In genomic region chr9:119932358-119932757, GRCm38 (mm10) we compare ENCODE assay signal across 18 mouse cellular contexts. TPM values are rescaled to one million over a fixed set of nuclear protein-coding genes. Genes with fewer than 3 reads are reported as not detected.
DNase-seq lines count a peak whose midpoint lies in the region; ATAC-seq and TF ChIP-seq lines count a peak whose summit lies in the region.
"Had no signal": no experiment of that assay in that cellular context is flagged by ENCODE, and none has a peak within 500 bp of the region (broad histone marks: within the 10 kb centered on the region; RNA-seq: fewer than 3 reads in every experiment).

No protein-coding gene starts in this region.

- no peak overlapping the region for H3K4me3 ChIP-seq in heart, embryonic 10.5 days
- no peak overlapping the region for H3K4me3 ChIP-seq in liver, embryonic 16.5 days (ENCODE audit: low read depth, low read length)
- no peak overlapping the region for H3K4me3 ChIP-seq in liver, embryonic 12.5 days
- no peak overlapping the region for H3K4me3 ChIP-seq in stomach, postnatal 0 days (ENCODE audit: low read depth, low read length)
- H3K4me3 ChIP-seq: embryonic facial prominence, embryonic 10.5 days; erythroblast, embryonic 14.5 days; hindbrain, embryonic 15.5 days; layer of hippocampus, adult 2 months; left cerebral cortex, adult 2 months; midbrain, embryonic 12.5 days had no signal

- H3K27me3 ChIP-seq in heart, embryonic 10.5 days (ENCODE audit: insufficient read depth, poor library complexity, severe bottlenecking), result no peaks in the 10 kb centered on the region
- no peaks in the 10 kb centered on the region for H3K27me3 ChIP-seq in liver, embryonic 16.5 days (ENCODE audit: control insufficient read depth, insufficient read depth, low read depth, low read length)
- H3K27me3 ChIP-seq in liver, embryonic 12.5 days (replicated peaks), result no peaks in the 10 kb centered on the region
- no peaks in the 10 kb centered on the region for H3K27me3 ChIP-seq in stomach, postnatal 0 days (ENCODE audit: control insufficient read depth, insufficient read depth, low read length)
- H3K27me3 ChIP-seq: hindbrain, embryonic 15.5 days; midbrain, embryonic 12.5 days had no signal

- no peak overlapping the region for H3K9ac ChIP-seq in liver, embryonic 16.5 days (ENCODE audit: low read depth, low read length)
- no peak overlapping the region for H3K9ac ChIP-seq in liver, embryonic 12.5 days
- H3K9ac ChIP-seq in stomach, postnatal 0 days (ENCODE audit: low read length), result no peak overlapping the region
- H3K9ac ChIP-seq: forebrain, postnatal 0 days; hindbrain, embryonic 15.5 days; lung, embryonic 14.5 days; midbrain, embryonic 12.5 days had no signal

- no peak overlapping the region for H3K27ac ChIP-seq in heart, embryonic 10.5 days
- H3K27ac ChIP-seq in liver, embryonic 16.5 days (ENCODE audit: low read length), result no peak overlapping the region
- H3K27ac ChIP-seq in liver, embryonic 12.5 days, result no peak overlapping the region
- no peak overlapping the region for H3K27ac ChIP-seq in stomach, postnatal 0 days (replicated peaks)
- H3K27ac ChIP-seq: embryonic facial prominence, embryonic 10.5 days; hindbrain, embryonic 15.5 days; layer of hippocampus, adult 2 months; left cerebral cortex, adult 2 months; macrophage; midbrain, embryonic 12.5 days had no signal

- no peaks in the 10 kb centered on the region for H3K9me3 ChIP-seq in heart, embryonic 10.5 days
- no peaks in the 10 kb centered on the region for H3K9me3 ChIP-seq in liver, embryonic 16.5 days (replicated peaks; ENCODE audit: control insufficient read depth, low read length)
- H3K9me3 ChIP-seq in liver, embryonic 12.5 days (replicated peaks), result no peaks in the 10 kb centered on the region
- no peaks in the 10 kb centered on the region for H3K9me3 ChIP-seq in stomach, postnatal 0 days (ENCODE audit: control insufficient read depth, low read length)
- H3K9me3 ChIP-seq: embryonic facial prominence, embryonic 10.5 days; hindbrain, embryonic 15.5 days; midbrain, embryonic 12.5 days had no signal

- peaks cover 52% of the 10 kb centered on the region for H3K36me3 ChIP-seq in heart, embryonic 10.5 days
- H3K36me3 ChIP-seq in liver, embryonic 16.5 days (ENCODE audit: control insufficient read depth, insufficient read depth), result peaks cover 8% of the 10 kb centered on the region
- peaks cover 67% of the 10 kb centered on the region for H3K36me3 ChIP-seq in liver, embryonic 12.5 days
- peaks cover 25% of the 10 kb centered on the region for H3K36me3 ChIP-seq in stomach, postnatal 0 days (ENCODE audit: control insufficient read depth, insufficient read depth, low read length)

- no peak for TF ChIP-seq CTCF in stomach, postnatal 0 days (IDR thresholded peaks at IDR 0.05; ENCODE audit: low read depth)

- peak; percentile 95 for DNase-seq in heart, adult 11 months
- no peak for DNase-seq in heart, embryonic 10.5 days (ENCODE audit: low spot score)
- DNase-seq in kidney, postnatal 14 days, result peak; percentile 22
- DNase-seq in stomach, postnatal 0 days (ENCODE audit: low spot score), result peak; percentile 81
- DNase-seq in c-Kit-positive CD71-positive TER-119-positive erythroid progenitor cells, embryonic 14.5 days (ENCODE audit: low spot score), result no peak
- DNase-seq: cerebellum, postnatal 14 days; forebrain, postnatal 0 days; gastrocnemius, postnatal 10 days; lung, embryonic 14.5 days had no signal

- H3K4me2 ChIP-seq in liver, embryonic 16.5 days (ENCODE audit: low read depth, low read length), result no peak overlapping the region
- H3K4me2 ChIP-seq in liver, embryonic 12.5 days, result no peak overlapping the region
- no peak overlapping the region for H3K4me2 ChIP-seq in stomach, postnatal 0 days (replicated peaks; ENCODE audit: low read depth)
- H3K4me2 ChIP-seq: hindbrain, embryonic 15.5 days; lung, embryonic 14.5 days; midbrain, embryonic 12.5 days had no signal

- peak; percentile 30; the same call in 1 of the 2 replicates for ATAC-seq in liver, embryonic 16.5 days (ENCODE audit: low read depth)
- no peak for ATAC-seq in liver, embryonic 12.5 days
- ATAC-seq in stomach, postnatal 0 days (ENCODE audit: low FRiP score, low TSS enrichment), result peak; percentile 75
- ATAC-seq: forebrain, postnatal 0 days had no signal

- 89% methylated on average over 12 of the region's 12 CpGs for WGBS in heart, embryonic 10.5 days
- WGBS in liver, embryonic 16.5 days (ENCODE audit: insufficient replicate concordance), result 77% methylated on average over 12 of the region's 12 CpGs
- 76% methylated on average over 12 of the region's 12 CpGs for WGBS in liver, embryonic 12.5 days (ENCODE audit: insufficient replicate concordance)
- 63% methylated on average over 12 of the region's 12 CpGs for WGBS in stomach, postnatal 0 days

- peaks cover 18% of the 10 kb centered on the region for H3K4me1 ChIP-seq in heart, embryonic 10.5 days
- peaks cover 8% of the 10 kb centered on the region for H3K4me1 ChIP-seq in liver, embryonic 16.5 days (ENCODE audit: control insufficient read depth, low read depth, low read length)
- peaks cover 27% of the 10 kb centered on the region for H3K4me1 ChIP-seq in liver, embryonic 12.5 days
- no peaks in the 10 kb centered on the region for H3K4me1 ChIP-seq in stomach, postnatal 0 days (replicated peaks; ENCODE audit: control insufficient read depth, insufficient read depth)

- TF ChIP-seq EP300 in stomach, postnatal 0 days (optimal IDR thresholded peaks at IDR 0.05), result no peak

RNA-seq across cellular contexts. Expression of gene Gorasp1, which starts 5.0 kb away (rescaled TPM):
- 26.5 and 26.8 TPM in 2 replicates for polyA plus RNA-seq in heart, embryonic 10.5 days (2016; fragmentation: Nextera tagmentation; extraction: Ambion mirVana)
- 10.6 and 12.1 TPM in 2 replicates for polyA plus RNA-seq in liver, embryonic 16.5 days (2015; fragmentation: Nextera tagmentation; extraction: Ambion mirVana)
- 14.9 and 15.9 TPM in 2 replicates for polyA plus RNA-seq in liver, embryonic 12.5 days (2016; fragmentation: Nextera tagmentation; extraction: Ambion mirVana)
- 17.8 and 18.8 TPM in 2 replicates for polyA plus RNA-seq in stomach, postnatal 0 days (2015; fragmentation: Nextera tagmentation; extraction: Ambion mirVana)

RNA-seq across cellular contexts. Expression of gene Ttc21a, which starts 5.0 kb away (rescaled TPM):
- 0.28 and 0.48 TPM in 2 replicates for polyA plus RNA-seq in heart, embryonic 10.5 days (2016; fragmentation: Nextera tagmentation; extraction: Ambion mirVana)
- 0.08 and 0.21 TPM in 2 replicates for polyA plus RNA-seq in liver, embryonic 16.5 days (2015; fragmentation: Nextera tagmentation; extraction: Ambion mirVana)
- 0.06 and 0.07 TPM in 2 replicates for polyA plus RNA-seq in liver, embryonic 12.5 days (2016; fragmentation: Nextera tagmentation; extraction: Ambion mirVana)
- polyA plus RNA-seq in stomach, postnatal 0 days (2015; fragmentation: Nextera tagmentation; extraction: Ambion mirVana), result 0.04 TPM in 2 replicates
- polyA plus RNA-seq: erythroblast, embryonic 14.5 days had no signal

RNA-seq across cellular contexts. Expression of gene Wdr48, which starts 37.7 kb away (rescaled TPM):
- polyA plus RNA-seq in heart, embryonic 10.5 days (2016; fragmentation: Nextera tagmentation; extraction: Ambion mirVana), result 49.8 and 53.2 TPM in 2 replicates
- 19.4 and 21.1 TPM in 2 replicates for polyA plus RNA-seq in liver, embryonic 16.5 days (2015; fragmentation: Nextera tagmentation; extraction: Ambion mirVana)
- polyA plus RNA-seq in liver, embryonic 12.5 days (2016; fragmentation: Nextera tagmentation; extraction: Ambion mirVana), result 32.9 and 33.7 TPM in 2 replicates
- 16.2 and 17.2 TPM in 2 replicates for polyA plus RNA-seq in stomach, postnatal 0 days (2015; fragmentation: Nextera tagmentation; extraction: Ambion mirVana)

RNA-seq across cellular contexts. Expression of gene Csrnp1, which starts 52.1 kb away (rescaled TPM):
- polyA plus RNA-seq in heart, embryonic 10.5 days (2016; fragmentation: Nextera tagmentation; extraction: Ambion mirVana), result 7.5 and 8.0 TPM in 2 replicates
- polyA plus RNA-seq in liver, embryonic 16.5 days (2015; fragmentation: Nextera tagmentation; extraction: Ambion mirVana), result 2.5 and 3.3 TPM in 2 replicates
- polyA plus RNA-seq in liver, embryonic 12.5 days (2016; fragmentation: Nextera tagmentation; extraction: Ambion mirVana), result 1.5 and 1.9 TPM in 2 replicates
- 5.5 and 5.6 TPM in 2 replicates for polyA plus RNA-seq in stomach, postnatal 0 days (2015; fragmentation: Nextera tagmentation; extraction: Ambion mirVana)

Comparison
In these comparisons a context has a peak if more than half of its experiments do, and no peak if none do; other contexts are left out.
1. DNase-seq: peak in heart, adult 11 months (single experiment), kidney, postnatal 14 days (single experiment) and stomach, postnatal 0 days (single experiment); none in heart, embryonic 10.5 days (single experiment) and c-Kit-positive CD71-positive TER-119-positive erythroid progenitor cells, embryonic 14.5 days (single experiment).